Mouse (Mus musculus): ENCODE data around the gene Samd4. TPM values are rescaled to one million over a fixed set of nuclear protein-coding genes. Genes with fewer than 3 reads are reported as not detected.

Samd4 gene
- polyA plus RNA-seq, 1 experiment from 2014 or later: 4.6 TPM

GRCm38 (mm10) chr14:46966206-46966605 lies 83.6 kb downstream of the Samd4 start:
- no peak overlapping the region for H3K4me3 ChIP-seq
- 64% methylated on average over 10 of the region's 10 CpGs for WGBS
- H3K4me1 ChIP-seq: peaks cover 48% of the 10 kb centered on the region
- DNase-seq (ENCODE audit: low spot score): no peak
- no peaks in the 10 kb centered on the region for H3K36me3 ChIP-seq (replicated peaks)
- H3K27me3 ChIP-seq (replicated peaks; ENCODE audit: low read depth, poor library complexity, severe bottlenecking): no peaks in the 10 kb centered on the region
- H3K27ac ChIP-seq (replicated peaks): peak overlapping the region; percentile 30; the same call in 1 of the 2 replicates
- H3K9me3 ChIP-seq: no peaks in the 10 kb centered on the region

GRCm38 (mm10) chr14:46968046-46968445 lies 85.4 kb downstream of the Samd4 start:
- H3K4me1 ChIP-seq: peaks cover 48% of the 10 kb centered on the region
- WGBS: 68% methylated on average over 11 of the region's 11 CpGs
- DNase-seq (ENCODE audit: low spot score): no peak
- no peak overlapping the region for H3K27ac ChIP-seq (replicated peaks)
- H3K4me3 ChIP-seq: no peak overlapping the region
- no peaks in the 10 kb centered on the region for H3K27me3 ChIP-seq (replicated peaks; ENCODE audit: low read depth, poor library complexity, severe bottlenecking)
- H3K36me3 ChIP-seq (replicated peaks): no peaks in the 10 kb centered on the region
- no peaks in the 10 kb centered on the region for H3K9me3 ChIP-seq

- WGBS: 93% methylated on average over 3 of the region's 3 CpGs
Measured at GRCm38 (mm10) chr14:46970673-46971072, 88.0 kb downstream of the Samd4 start.

GRCm38 (mm10) chr14:46971802-46972201 lies 89.1 kb downstream of the Samd4 start:
- Histone ChIP-seq H3K36me3 (replicated peaks) (no peaks in the 10 kb centered on the region), H3K27ac (replicated peaks) (no peak overlapping the region), H3K9me3 (no peaks in the 10 kb centered on the region), H3K4me3 (no peak overlapping the region), H3K27me3 (replicated peaks; ENCODE audit: low read depth, poor library complexity, severe bottlenecking) (no peaks in the 10 kb centered on the region), H3K4me1 (peaks cover 30% of the 10 kb centered on the region)
- WGBS: 94% methylated on average over 2 of the region's 2 CpGs
- no peak for DNase-seq (ENCODE audit: low spot score)

More at GRCm38 (mm10) chr14:46970673-46971072, 88.0 kb downstream of the Samd4 start:
- H3K4me1 ChIP-seq: peaks cover 38% of the 10 kb centered on the region
- no peak for DNase-seq (ENCODE audit: low spot score)
- no peaks in the 10 kb centered on the region for H3K36me3 ChIP-seq (replicated peaks)
- no peaks in the 10 kb centered on the region for H3K9me3 ChIP-seq
- no peak overlapping the region for H3K4me3 ChIP-seq
- H3K27me3 ChIP-seq (replicated peaks; ENCODE audit: low read depth, poor library complexity, severe bottlenecking): no peaks in the 10 kb centered on the region
- H3K27ac ChIP-seq (replicated peaks): no peak overlapping the region

GRCm38 (mm10) chr14:46974874-46975273 lies 92.2 kb downstream of the Samd4 start:
- no peaks in the 10 kb centered on the region for H3K36me3 ChIP-seq (replicated peaks)
- WGBS: 86% methylated on average over 9 of the region's 9 CpGs
- DNase-seq (ENCODE audit: low spot score): no peak

GRCm38 (mm10) chr14:46975969-46976368 lies 93.3 kb downstream of the Samd4 start:
- no peak overlapping the region for H3K27ac ChIP-seq (replicated peaks)
- H3K4me3 ChIP-seq: no peak overlapping the region
- H3K4me1 ChIP-seq: peaks cover 29% of the 10 kb centered on the region
- no peaks in the 10 kb centered on the region for H3K9me3 ChIP-seq
- H3K36me3 ChIP-seq (replicated peaks): no peaks in the 10 kb centered on the region
- H3K27me3 ChIP-seq (replicated peaks; ENCODE audit: low read depth, poor library complexity, severe bottlenecking): no peaks in the 10 kb centered on the region
- DNase-seq (ENCODE audit: low spot score): no peak
- 80% methylated on average over 4 of the region's 4 CpGs for WGBS

More at GRCm38 (mm10) chr14:46974874-46975273, 92.2 kb downstream of the Samd4 start:
- Histone ChIP-seq H3K27ac (replicated peaks) (no peak overlapping the region), H3K9me3 (no peaks in the 10 kb centered on the region), H3K4me3 (no peak overlapping the region), H3K27me3 (replicated peaks; ENCODE audit: low read depth, poor library complexity, severe bottlenecking) (no peaks in the 10 kb centered on the region), H3K4me1 (peaks cover 24% of the 10 kb centered on the region)

- WGBS: 86% methylated on average over 11 of the region's 11 CpGs
- DNase-seq (ENCODE audit: low spot score): no peak
- no peaks in the 10 kb centered on the region for H3K9me3 ChIP-seq
- peaks cover 30% of the 10 kb centered on the region for H3K4me1 ChIP-seq
- H3K27me3 ChIP-seq (replicated peaks; ENCODE audit: low read depth, poor library complexity, severe bottlenecking): no peaks in the 10 kb centered on the region
- no peak overlapping the region for H3K4me3 ChIP-seq
- no peaks in the 10 kb centered on the region for H3K36me3 ChIP-seq (replicated peaks)
- H3K27ac ChIP-seq (replicated peaks): no peak overlapping the region
Measured at GRCm38 (mm10) chr14:46976712-46977111, 94.1 kb downstream of the Samd4 start.

- Histone ChIP-seq H3K27me3 (replicated peaks; ENCODE audit: low read depth, poor library complexity, severe bottlenecking) (no peaks in the 10 kb centered on the region), H3K36me3 (replicated peaks) (no peaks in the 10 kb centered on the region), H3K9me3 (no peaks in the 10 kb centered on the region), H3K27ac (replicated peaks) (no peak overlapping the region), H3K4me3 (no peak overlapping the region), H3K4me1 (peaks cover 37% of the 10 kb centered on the region)
- WGBS: 61% methylated on average over 10 of the region's 10 CpGs
- DNase-seq (ENCODE audit: low spot score): no peak
Measured at GRCm38 (mm10) chr14:46977660-46978059, 95.0 kb downstream of the Samd4 start.

GRCm38 (mm10) chr14:46979172-46979571 lies 96.5 kb downstream of the Samd4 start:
- peaks cover 33% of the 10 kb centered on the region for H3K4me1 ChIP-seq
- H3K4me3 ChIP-seq: no peak overlapping the region
- no peaks in the 10 kb centered on the region for H3K27me3 ChIP-seq (replicated peaks; ENCODE audit: low read depth, poor library complexity, severe bottlenecking)
- H3K9me3 ChIP-seq: no peaks in the 10 kb centered on the region
- no peak for DNase-seq (ENCODE audit: low spot score)
- H3K27ac ChIP-seq (replicated peaks): no peak overlapping the region
- WGBS: 72% methylated on average over 5 of the region's 5 CpGs
- no peaks in the 10 kb centered on the region for H3K36me3 ChIP-seq (replicated peaks)

GRCm38 (mm10) chr14:46980736-46981438 lies 98.2 kb downstream of the Samd4 start:
- H3K36me3 ChIP-seq (replicated peaks): no peaks in the 10 kb centered on the region
- H3K9me3 ChIP-seq: no peaks in the 10 kb centered on the region
- no peak overlapping the region for H3K27ac ChIP-seq (replicated peaks)
- peaks cover 30% of the 10 kb centered on the region for H3K4me1 ChIP-seq
- H3K27me3 ChIP-seq (replicated peaks; ENCODE audit: low read depth, poor library complexity, severe bottlenecking): no peaks in the 10 kb centered on the region
- DNase-seq (ENCODE audit: low spot score): no peak
- no peak overlapping the region for H3K4me3 ChIP-seq
- WGBS: 84% methylated on average over 17 of the region's 17 CpGs

GRCm38 (mm10) chr14:46982106-46982505 lies 99.5 kb downstream of the Samd4 start:
- H3K4me3 ChIP-seq: no peak overlapping the region
- H3K36me3 ChIP-seq (replicated peaks): no peaks in the 10 kb centered on the region
- H3K9me3 ChIP-seq: no peaks in the 10 kb centered on the region
- H3K4me1 ChIP-seq: peaks cover 37% of the 10 kb centered on the region
- H3K27ac ChIP-seq (replicated peaks): no peak overlapping the region
- WGBS: 78% methylated on average over 6 of the region's 6 CpGs
- no peaks in the 10 kb centered on the region for H3K27me3 ChIP-seq (replicated peaks; ENCODE audit: low read depth, poor library complexity, severe bottlenecking)
- DNase-seq (ENCODE audit: low spot score): no peak

- Histone ChIP-seq H3K36me3 (replicated peaks) (no peaks in the 10 kb centered on the region), H3K4me1 (peaks cover 38% of the 10 kb centered on the region), H3K27ac (replicated peaks) (no peak overlapping the region), H3K4me3 (no peak overlapping the region), H3K27me3 (replicated peaks; ENCODE audit: low read depth, poor library complexity, severe bottlenecking) (no peaks in the 10 kb centered on the region), H3K9me3 (no peaks in the 10 kb centered on the region)
- DNase-seq (ENCODE audit: low spot score): no peak
- WGBS: 69% methylated on average over 8 of the region's 8 CpGs
Measured at GRCm38 (mm10) chr14:46984542-46985125, 102.0 kb downstream of the Samd4 start.

GRCm38 (mm10) chr14:46989694-46990093 lies 107.0 kb downstream of the Samd4 start:
- Histone ChIP-seq H3K4me3 (no peak overlapping the region), H3K27ac (replicated peaks) (0 out of 2 replicates have a peak overlapping the region, but pooled peaks have one; percentile 12), H3K9me3 (no peaks in the 10 kb centered on the region), H3K36me3 (replicated peaks) (no peaks in the 10 kb centered on the region), H3K4me1 (peaks cover 27% of the 10 kb centered on the region), H3K27me3 (replicated peaks; ENCODE audit: low read depth, poor library complexity, severe bottlenecking) (no peaks in the 10 kb centered on the region)
- no peak for DNase-seq (ENCODE audit: low spot score)
- 43% methylated on average over 4 of the region's 4 CpGs for WGBS

All from embryonic facial prominence, embryonic 10.5 days (tissue).